Mouse (Mus musculus) left cerebral cortex, adult 9 months (tissue): ENCODE data around the gene H3f3a.
"Not testable (repeated sequence)": the region's sequence is repeated elsewhere in the genome, so short reads cannot be mapped to it uniquely, and the experiment has no call there.

ENCODE experiments used
- DNase-seq, 2 experiments: peaks; one replicate each; pipeline ENCODE4 v3.0.0; 2022; ENCODE audit warnings: low spot score in 2 of 2

Gene H3f3a

GRCm38 (mm10) chr1:180813885-180814740, at the start of gene H3f3a:
Gene H3f3a, minus strand, starts transcription at chr1:180813943.
- peak; percentile 42 to 73 for DNase-seq

GRCm38 (mm10) chr1:180860030-180860429, 46.3 kb upstream of the H3f3a start:
- no peak for DNase-seq

DNA sequence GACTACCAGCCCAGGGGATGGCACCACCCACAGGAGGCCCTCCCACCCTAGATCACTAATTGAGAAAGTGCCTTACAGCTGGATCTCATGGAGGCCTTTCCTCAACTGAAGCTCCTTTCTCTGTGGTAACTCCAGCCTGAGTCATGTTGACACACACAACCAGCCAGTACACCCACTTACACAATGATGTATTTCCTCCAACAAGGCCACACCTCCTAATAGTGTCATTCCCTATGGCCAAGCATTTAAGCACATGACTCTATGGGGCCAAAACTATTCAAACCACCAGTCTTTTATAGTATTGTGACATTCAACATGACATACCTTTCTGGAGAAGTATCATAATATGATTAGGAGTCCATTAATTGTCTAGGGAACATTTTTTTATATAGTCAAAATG, 45.0 kb upstream of the H3f3a start:
- no peak for DNase-seq

GRCm38 (mm10) chr1:180850316-180851270, 36.9 kb upstream of the H3f3a start, which contains the start of gene Sde2:
Gene Sde2, plus strand, starts transcription at chr1:180851127.
- DNase-seq: peak; percentile 99 to 100

DNA sequence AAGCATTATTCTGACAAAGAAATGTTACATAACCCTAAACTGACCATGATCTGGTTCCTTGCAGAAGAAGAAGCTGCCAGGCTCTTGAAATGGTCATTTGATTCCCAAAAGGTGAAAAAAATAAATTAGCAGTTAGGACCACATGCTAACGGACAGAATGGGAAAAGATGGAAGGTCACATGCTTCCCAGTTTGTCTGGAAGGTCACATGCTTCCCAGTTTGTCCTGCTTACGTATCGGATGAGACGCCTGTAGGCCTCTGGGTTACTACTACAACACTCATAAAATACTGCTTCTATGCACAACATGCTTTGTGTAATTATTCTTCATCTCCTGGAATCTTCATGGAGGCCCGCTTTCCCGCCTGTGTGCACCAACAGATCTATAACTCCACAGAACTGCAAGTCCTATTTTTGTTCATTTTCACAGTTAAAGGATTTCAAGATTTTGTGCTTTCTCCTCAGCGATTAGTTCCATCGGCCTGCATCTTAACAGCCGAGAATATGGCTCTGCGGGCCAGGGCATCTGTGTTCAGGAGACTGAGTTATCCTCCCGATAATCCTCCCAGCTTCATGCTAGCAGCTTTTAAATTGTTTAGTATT, 36.1 kb upstream of the H3f3a start:
- DNase-seq: no peak

- peak in 1 of 2 experiments; percentile 46 for DNase-seq
These were observed 34.9 kb upstream of the H3f3a start for GRCm38 (mm10) chr1:180848511-180849241.

DNA sequence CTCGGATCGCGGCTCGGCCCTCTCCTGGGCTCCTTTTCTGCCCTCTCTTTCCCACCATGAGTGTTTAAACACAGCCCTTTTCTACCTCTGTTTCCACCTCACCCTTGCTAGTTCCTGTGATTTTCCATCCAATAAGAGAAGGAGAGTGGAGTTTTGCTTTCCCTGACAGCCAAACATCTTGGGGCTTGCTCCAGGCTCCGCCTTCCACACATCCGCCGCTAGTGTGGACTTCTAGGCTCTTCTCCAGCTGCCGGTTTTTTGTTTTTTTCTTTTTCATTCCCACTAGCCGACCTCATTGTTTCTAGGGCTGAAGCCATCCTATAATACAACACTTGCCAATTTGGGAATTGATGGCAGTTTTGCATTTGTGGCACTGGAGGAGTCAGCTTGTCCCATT, 34.4 kb upstream of the H3f3a start:
- peak in 1 of 2 experiments; percentile 79 for DNase-seq

DNA sequence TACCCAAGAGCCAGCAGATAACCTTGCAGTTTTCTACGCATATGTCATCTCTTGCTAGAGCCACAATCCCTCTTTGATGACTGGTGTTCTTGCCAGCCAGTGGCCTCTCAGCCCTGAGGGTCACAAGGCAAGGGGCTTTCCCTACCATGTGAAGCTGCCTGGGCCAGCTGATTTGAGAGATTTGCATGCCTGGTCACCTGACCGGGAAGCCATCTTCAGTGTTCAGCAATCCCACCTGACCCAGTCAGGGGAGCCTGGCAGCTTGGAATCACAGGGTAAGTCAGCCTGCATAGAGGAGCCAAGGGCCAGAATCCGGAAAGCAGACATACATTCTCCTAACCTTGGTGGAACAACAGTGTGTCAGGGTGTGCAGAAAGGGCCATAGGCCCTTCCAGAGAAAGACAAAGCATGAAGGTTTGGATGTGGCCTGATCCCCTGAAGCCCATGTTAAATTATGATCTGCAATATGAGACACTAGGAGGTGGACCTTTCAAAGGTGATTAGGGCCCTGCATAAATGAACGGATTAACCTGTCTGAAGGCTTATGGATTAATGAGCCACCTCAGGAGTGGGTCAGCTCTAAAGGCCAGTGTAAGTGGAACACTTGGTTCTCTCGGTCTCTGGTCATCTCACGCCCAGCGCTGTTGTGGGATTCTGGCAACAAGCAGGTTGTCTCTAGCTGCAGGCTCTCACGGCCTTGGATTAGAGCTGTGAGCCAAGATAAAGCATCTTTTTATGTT, 28.0 kb upstream of the H3f3a start:
- DNase-seq: no peak

DNA sequence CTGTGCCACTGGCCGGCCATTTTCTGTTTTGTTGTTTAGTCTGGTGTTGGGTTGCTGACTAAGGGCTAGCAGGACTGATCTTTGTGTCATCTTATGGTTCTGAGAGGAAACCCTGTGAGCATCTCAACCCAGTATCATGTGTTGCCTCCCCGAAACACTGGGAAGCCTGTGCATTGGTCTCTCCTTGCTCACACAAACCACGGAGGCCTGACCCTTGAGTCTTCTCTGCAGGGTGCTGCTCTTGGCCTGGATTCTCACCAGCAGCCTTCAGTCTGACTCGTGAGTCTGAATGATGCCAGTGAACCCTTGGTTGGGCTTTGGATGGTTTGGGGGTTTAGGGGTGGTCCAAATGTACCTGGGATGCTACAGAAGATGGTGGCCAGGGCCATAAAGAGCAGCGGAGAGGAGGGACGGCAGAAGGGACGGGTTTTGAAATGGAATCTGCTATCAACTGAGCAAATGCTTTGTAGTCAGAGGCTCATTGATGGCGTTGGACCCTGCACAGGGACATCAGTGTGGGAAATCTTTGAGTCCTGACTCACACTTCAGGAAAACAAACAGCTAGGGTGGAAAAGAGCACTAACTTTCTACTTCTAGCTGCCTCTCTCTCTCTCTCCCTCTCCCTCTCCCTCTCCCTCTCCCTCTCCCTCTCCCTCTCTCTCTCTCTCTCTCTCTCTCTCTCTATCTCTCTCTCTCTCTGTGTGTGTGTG, 25.6 kb upstream of the H3f3a start:
- DNase-seq: no peak

DNA sequence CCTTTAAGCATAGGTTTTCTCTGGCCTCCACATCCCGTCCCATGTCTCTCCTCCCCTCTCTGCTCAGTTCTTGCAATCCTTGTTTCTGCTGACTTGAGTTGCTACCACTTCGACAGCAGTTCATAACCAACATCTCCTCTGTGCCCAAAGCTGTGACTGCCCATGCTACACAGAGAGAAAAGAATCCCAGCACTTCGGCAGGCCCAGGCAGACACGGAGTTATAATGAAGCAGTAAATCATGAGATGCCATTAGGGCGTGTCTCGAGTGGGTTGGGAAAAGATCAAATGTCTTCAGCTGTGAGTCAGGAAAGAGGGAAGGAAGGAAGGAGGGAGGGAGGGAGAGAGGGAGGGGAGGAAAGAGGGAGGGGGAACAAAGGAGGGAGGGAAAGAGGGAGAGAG, 24.3 kb upstream of the H3f3a start:
- no peak for DNase-seq

GRCm38 (mm10) chr1:180837186-180837585, 23.4 kb upstream of the H3f3a start:
- no peak for DNase-seq

- not testable (repeated sequence) for DNase-seq
These were observed 22.7 kb upstream of the H3f3a start for GRCm38 (mm10) chr1:180836467-180836866.

- DNase-seq: no peak
These were observed 21.7 kb upstream of the H3f3a start for GRCm38 (mm10) chr1:180835273-180836015.

DNA sequence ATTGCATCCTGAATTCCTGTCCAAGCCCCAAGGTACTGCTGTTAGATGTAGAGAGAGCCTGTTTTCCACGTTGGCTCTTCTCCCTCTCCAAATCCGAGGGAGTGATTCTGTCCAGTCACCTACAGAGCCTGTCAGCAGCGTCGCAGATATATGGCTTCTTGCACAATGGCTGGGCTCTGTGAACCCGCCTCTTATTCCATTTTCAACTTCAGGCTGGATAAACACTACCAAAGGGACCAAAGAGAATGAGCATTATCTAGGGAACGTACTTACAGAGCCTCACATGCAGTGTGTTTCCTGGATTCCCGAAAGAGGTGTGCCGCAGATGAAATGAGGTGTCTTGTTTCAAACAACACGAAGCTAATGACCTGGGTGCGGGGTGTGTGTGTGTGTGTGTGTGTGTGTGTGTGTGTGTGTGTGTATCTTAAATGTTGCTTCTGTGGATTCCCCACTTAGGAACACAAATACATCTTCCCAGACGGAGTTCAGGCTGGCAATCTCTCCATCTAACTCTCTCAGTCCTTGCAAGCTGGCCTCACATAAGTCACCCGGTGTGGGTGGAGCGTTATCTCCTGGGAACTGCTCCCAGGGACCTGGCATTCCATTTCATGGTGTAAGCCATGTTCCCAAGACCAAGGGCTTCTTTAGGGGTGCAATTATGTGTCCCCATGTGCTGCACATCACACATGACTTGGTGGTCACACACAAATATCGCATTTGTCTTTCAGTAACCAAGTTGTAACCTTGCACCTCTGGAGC, 17.0 kb upstream of the H3f3a start:
- DNase-seq: no peak

DNA sequence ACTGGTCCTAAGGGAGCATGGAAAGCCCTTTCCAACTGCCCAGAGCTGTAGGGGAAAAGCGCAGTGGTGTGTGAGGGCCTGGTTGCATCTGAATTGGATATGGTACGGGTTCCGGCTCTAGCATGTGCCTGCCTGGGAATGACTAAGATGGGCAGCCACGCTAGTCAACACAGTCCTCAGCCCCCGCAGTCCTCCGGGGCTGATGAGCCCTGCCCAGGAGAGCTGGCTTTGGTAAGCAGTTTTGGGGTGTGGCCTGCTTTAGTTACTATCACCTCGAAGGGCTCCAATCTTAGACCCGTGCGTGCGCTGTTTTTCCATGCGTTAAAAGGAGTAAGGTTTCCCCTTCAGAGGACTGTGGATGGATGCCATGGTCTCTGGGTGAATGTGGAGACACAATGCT, 16.4 kb upstream of the H3f3a start:
- no peak for DNase-seq

GRCm38 (mm10) chr1:180829775-180830174, 16.0 kb upstream of the H3f3a start:
- no peak for DNase-seq

GRCm38 (mm10) chr1:180826634-180827033, 12.9 kb upstream of the H3f3a start:
- no peak for DNase-seq

- no peak for DNase-seq
These were observed 11.0 kb upstream of the H3f3a start for GRCm38 (mm10) chr1:180824721-180825120.

GRCm38 (mm10) chr1:180823716-180824115, 10.0 kb upstream of the H3f3a start:
- no peak for DNase-seq
